Mouse (Mus musculus) c-Kit-positive CD71-negative TER-119-negative erythroid progenitor cells, embryonic 14.5 days (primary cell): ENCODE results near the gene Ttc34.
A peak's percentile ranks its signal among the peaks of the same experiment; 100 is the strongest.

ENCODE experiments used
- DNase-seq: peaks from one replicate; pipeline ENCODE4 v3.0.0-alpha.2; 2013; ENCODE audit warnings: low read depth

Ttc34 gene

DNA sequence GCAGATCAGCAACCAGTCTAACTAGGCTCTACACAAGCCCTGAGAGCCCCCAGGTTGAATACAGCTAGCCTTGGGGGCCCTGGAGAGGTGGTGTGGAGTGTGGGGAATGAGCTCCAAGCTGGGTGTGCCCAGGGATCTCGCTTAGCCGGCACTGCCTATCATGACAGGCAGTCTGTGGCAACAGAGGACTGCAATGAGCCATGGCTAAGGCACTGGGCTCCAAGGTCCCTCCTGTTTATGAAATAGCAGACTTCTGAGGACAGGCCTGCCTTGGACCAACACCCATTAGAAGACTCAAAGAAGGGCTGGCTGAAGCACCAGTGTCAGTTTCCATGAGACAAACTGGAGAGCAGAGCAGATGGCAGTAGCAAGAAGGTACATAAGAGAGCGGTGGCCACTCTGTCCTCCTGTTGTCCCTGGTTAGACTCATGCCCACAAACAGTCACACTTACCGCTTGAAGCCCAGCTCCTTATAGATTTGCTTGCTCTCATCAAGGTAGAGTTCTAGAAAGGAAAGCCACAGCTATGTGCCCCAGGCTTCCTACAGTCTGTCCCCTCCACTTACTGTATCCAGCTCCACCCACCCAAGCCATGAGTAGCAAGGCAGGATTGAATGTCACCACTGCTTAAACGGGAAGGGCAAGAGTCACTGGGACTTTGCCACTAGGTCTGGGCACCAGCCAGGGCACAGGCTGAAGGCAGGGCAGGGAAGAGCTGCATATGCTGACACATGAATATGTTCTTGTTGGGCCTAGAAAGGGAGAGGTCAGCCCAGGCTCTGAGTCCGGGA is 60.6 kb downstream of the Ttc34 start:
- no peak for DNase-seq

- DNase-seq: peak; percentile 72
These were observed 61.5 kb downstream of the Ttc34 start, which contains the start of gene Fam213b for GRCm38 (mm10) chr4:154898506-154899446. TSS of gene Fam213b (minus strand) at chr4:154899135.

DNA sequence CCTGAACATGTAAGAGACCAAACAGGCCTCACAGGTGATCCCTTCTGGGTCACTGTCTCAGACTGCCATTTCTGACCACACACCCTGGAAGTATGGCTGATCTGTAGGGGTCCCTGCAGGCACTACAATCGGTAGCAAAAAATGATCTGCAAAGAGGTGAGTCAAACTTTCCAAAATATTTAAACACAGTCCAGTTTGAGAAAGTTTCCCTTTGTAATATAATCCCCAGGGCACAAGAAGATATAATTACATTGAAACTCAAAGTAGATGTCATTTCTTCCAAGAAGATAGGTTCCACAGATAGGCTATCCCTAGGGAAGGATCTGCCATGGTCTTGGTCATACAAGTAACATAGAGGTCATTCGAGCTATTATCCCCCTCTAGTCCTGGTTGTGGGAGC is 65.1 kb downstream of the Ttc34 start:
- no peak for DNase-seq

DNA sequence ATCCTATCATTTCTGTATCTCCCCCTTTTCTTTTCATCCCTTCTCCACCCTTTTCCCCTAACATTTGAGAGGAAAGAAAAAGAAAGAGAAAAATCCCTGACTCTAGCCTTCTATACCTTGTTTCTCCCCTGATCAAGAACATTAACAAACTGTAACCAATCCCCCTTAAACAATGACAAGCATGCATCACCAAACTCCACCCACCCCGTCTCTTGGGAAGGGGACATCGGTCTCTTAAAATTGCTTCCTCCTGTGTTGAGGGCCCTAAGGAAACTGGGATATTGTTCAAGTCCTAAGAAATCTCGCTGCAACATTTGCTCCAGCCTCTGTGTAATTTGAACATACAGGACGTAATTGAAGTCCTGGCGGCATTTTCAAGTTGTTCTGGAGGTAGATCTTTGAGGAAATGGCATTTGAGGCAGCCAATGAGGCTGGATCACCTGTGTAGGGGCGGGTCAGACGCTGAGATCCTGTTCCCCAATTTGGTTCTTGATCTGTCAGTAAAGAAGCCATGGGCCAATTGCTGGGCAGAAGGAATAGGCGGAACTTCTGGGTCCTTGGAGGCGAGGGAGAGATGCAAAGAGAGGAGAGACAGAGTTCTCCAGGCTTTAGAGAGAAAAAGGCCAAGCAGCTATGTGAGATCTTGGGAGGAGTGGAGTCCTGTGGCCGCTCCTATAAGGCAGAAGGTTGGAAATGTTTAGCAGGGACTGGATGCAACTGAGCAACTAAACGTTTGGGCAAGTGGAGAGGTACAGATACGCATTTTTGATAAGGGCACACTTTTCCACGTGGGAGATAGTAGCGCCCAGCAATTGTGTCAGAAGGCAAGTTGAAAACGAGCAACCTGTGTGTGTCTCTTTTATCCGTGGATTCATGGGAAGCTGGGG is 67.2 kb downstream of the Ttc34 start:
- DNase-seq: peak; percentile 83

- DNase-seq: peak; percentile 74
These were observed 70.6 kb downstream of the Ttc34 start for GRCm38 (mm10) chr4:154907833-154908232.

GRCm38 (mm10) chr4:154908490-154908889 is 71.2 kb downstream of the Ttc34 start:
- DNase-seq: no peak

- DNase-seq: no peak
These were observed 73.6 kb downstream of the Ttc34 start for GRCm38 (mm10) chr4:154910606-154911522.

GRCm38 (mm10) chr4:154911644-154912043 is 74.4 kb downstream of the Ttc34 start:
- no peak for DNase-seq

DNA sequence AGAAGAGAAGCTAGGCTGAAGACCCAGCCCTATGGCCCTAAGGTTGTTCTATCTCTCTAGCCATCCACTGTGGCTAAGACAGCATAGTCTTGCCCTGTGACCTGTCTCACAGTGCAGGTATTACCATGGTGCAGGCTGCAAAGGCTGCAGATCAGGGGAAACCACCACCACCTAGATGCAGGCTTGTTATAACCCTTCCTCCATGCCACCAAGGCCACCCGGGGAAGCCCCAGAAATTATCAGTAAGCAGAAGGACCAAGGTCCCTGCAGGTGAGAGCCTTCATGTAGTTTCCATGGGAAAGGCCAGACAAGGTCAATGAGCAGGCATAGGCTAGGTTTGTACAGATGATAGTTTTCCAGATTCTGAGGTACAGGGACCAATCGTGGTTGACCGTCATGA is 76.6 kb downstream of the Ttc34 start:
- DNase-seq: no peak

DNA sequence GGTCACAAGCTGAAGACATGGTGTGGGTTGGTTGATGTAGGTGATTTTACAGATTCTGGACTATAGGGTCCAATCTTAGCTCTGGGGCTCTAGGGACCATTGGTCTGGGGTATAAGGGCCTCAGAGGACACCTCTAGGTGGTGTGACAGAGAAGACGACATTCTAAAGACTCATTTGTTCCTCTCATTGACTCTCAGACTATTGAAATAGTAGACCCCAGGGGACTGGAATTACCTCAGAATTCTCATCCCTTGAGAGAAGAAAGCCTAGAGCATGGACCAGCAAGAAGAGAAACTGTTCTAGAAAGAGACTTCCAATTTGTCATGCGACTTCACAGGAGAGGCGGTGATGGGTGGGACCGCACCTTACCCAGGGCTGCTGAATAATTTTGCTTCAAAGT is 77.0 kb downstream of the Ttc34 start:
- no peak for DNase-seq

- DNase-seq: no peak
These were observed 77.4 kb downstream of the Ttc34 start for GRCm38 (mm10) chr4:154914707-154915106.

DNA sequence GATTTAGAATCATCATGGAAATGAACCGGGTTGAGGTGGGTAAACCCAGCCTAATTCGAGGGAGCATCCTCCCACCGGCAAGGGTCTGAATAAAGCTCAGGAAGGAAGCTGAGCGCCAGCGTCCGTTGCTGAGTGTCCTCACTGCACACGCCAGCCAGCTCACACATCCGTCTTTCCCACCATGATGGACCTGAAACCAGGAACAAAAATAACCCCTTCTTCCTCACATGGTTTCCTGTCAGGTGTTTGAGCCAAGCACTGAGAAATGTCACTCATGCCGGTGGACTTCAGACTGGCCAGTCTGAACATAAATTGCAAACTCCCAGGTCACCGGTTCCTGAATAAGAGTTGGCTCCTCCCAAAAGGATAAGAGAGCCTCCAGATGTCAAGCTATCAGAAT is 78.0 kb downstream of the Ttc34 start:
- no peak for DNase-seq

DNA sequence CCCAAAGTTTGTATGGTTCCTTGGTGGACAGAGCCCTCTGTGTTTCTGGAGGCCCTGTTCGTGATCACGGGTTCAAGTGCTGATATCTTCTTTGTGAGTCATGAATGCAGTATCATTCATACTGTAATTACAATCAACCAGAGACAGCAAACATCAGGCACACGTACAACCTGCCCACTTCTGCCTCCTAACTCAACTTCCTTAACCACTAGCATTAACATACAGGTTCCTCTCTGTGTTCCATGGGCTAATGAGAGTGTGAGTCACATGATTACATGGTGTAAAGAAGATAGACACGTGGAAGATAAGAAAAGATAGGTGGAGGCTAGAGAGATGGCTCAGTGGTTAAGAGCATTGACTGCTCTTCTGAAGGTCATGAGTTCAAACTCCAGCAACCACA is 79.4 kb downstream of the Ttc34 start:
- DNase-seq: no peak
